ENCODE assay signal across 8 mouse cellular contexts in genomic region chr11:61683907-61684731, GRCm38 (mm10). TPM values are rescaled to one million over a fixed set of nuclear protein-coding genes. Genes with fewer than 3 reads are reported as not detected.
DNase-seq lines count a peak whose midpoint lies in the region; ATAC-seq lines count a peak whose summit lies in the region.

Fam83g (plus strand) TSS chr11:61684091.

- H3K27me3 ChIP-seq in forebrain, embryonic 12.5 days = peaks cover 44% of the 10 kb centered on the region
- H3K27me3 ChIP-seq in limb, embryonic 11.5 days (ENCODE audit: control insufficient read depth, insufficient read depth, low read length) = peaks cover 14% of the 10 kb centered on the region
- peaks cover 27% of the 10 kb centered on the region for H3K27me3 ChIP-seq in midbrain, embryonic 11.5 days (ENCODE audit: control insufficient read depth, insufficient read depth, low read length)
- peaks cover 19% of the 10 kb centered on the region for H3K27me3 ChIP-seq in stomach, embryonic 15.5 days (replicated peaks)

- peak within 1 kb of the TSS; percentile 43 for H3K4me3 ChIP-seq in forebrain, embryonic 12.5 days (replicated peaks)
- H3K4me3 ChIP-seq in limb, embryonic 11.5 days (ENCODE audit: low read depth, low read length) = peak within 1 kb of the TSS; percentile 39
- peak within 1 kb of the TSS; percentile 37 for H3K4me3 ChIP-seq in midbrain, embryonic 11.5 days (ENCODE audit: low read depth, low read length)
- H3K4me3 ChIP-seq in stomach, embryonic 15.5 days (replicated peaks) = peak within 1 kb of the TSS; percentile 48

- no peak within 1 kb of the TSS for H3K27ac ChIP-seq in forebrain, embryonic 12.5 days
- H3K27ac ChIP-seq in limb, embryonic 11.5 days (replicated peaks; ENCODE audit: low read depth, low read length) = no peak within 1 kb of the TSS
- H3K27ac ChIP-seq in midbrain, embryonic 11.5 days (ENCODE audit: low read depth, low read length) = no peak within 1 kb of the TSS
- H3K27ac ChIP-seq in stomach, embryonic 15.5 days = peak within 1 kb of the TSS; percentile 73

- peak within 1 kb of the TSS; percentile 61 for H3K4me2 ChIP-seq in forebrain, embryonic 12.5 days
- peak within 1 kb of the TSS; percentile 70 for H3K4me2 ChIP-seq in limb, embryonic 11.5 days (ENCODE audit: low read depth, severe bottlenecking)
- peak within 1 kb of the TSS; percentile 52 for H3K4me2 ChIP-seq in midbrain, embryonic 11.5 days
- H3K4me2 ChIP-seq in stomach, embryonic 15.5 days = peak within 1 kb of the TSS; percentile 79

- H3K4me1 ChIP-seq in forebrain, embryonic 12.5 days = peaks cover 12% of the 10 kb centered on the region
- H3K4me1 ChIP-seq in limb, embryonic 11.5 days (ENCODE audit: control insufficient read depth, insufficient read depth, low read length) = peaks cover 4% of the 10 kb centered on the region; the same call in 1 of the 2 replicates
- peaks cover 5% of the 10 kb centered on the region; the same call in 1 of the 2 replicates for H3K4me1 ChIP-seq in midbrain, embryonic 11.5 days (ENCODE audit: control insufficient read depth, insufficient read depth, low read length)
- H3K4me1 ChIP-seq in stomach, embryonic 15.5 days = peaks cover 17% of the 10 kb centered on the region

- peak; percentile 53; the same call in 1 of the 2 replicates for ATAC-seq in forebrain, embryonic 12.5 days (ENCODE audit: low FRiP score)
- ATAC-seq in limb, embryonic 11.5 days (ENCODE audit: insufficient number of reproducible peaks, low FRiP score, low TSS enrichment, low read depth) = peak; percentile 45; the same call in 1 of the 2 replicates
- ATAC-seq in midbrain, embryonic 11.5 days (ENCODE audit: low FRiP score) = peak; percentile 58; the same call in 1 of the 2 replicates
- peak; percentile 81 for ATAC-seq in stomach, embryonic 15.5 days (ENCODE audit: insufficient read depth, low FRiP score, low read depth)
- ATAC-seq in monocyte, adult 5-6 weeks (replicated peaks; ENCODE audit: insufficient number of reproducible peaks, low FRiP score, low TSS enrichment, poor library complexity, severe bottlenecking) = no peak

- 1% methylated on average over 76 of the region's 76 CpGs for WGBS in forebrain, embryonic 12.5 days
- 2% methylated on average over 76 of the region's 76 CpGs for WGBS in limb, embryonic 11.5 days
- 2% methylated on average over 76 of the region's 76 CpGs for WGBS in midbrain, embryonic 11.5 days
- WGBS in stomach, embryonic 15.5 days = 1% methylated on average over 76 of the region's 76 CpGs

- H3K9ac ChIP-seq in forebrain, embryonic 12.5 days = peak within 1 kb of the TSS; percentile 29
- H3K9ac ChIP-seq in limb, embryonic 11.5 days (ENCODE audit: low read length) = peak within 1 kb of the TSS; percentile 48; the same call in 1 of the 2 replicates
- H3K9ac ChIP-seq in midbrain, embryonic 11.5 days (ENCODE audit: low read length) = no peak within 1 kb of the TSS
- peak within 1 kb of the TSS; percentile 20; the same call in 1 of the 2 replicates for H3K9ac ChIP-seq in stomach, embryonic 15.5 days

- H3K36me3 ChIP-seq in forebrain, embryonic 12.5 days (replicated peaks) = no peaks in the 10 kb centered on the region
- H3K36me3 ChIP-seq in limb, embryonic 11.5 days (ENCODE audit: control insufficient read depth, insufficient read depth, low read length) = no peaks in the 10 kb centered on the region
- H3K36me3 ChIP-seq in midbrain, embryonic 11.5 days (ENCODE audit: control insufficient read depth, insufficient read depth, low read length) = no peaks in the 10 kb centered on the region
- H3K36me3 ChIP-seq in stomach, embryonic 15.5 days = no peaks in the 10 kb centered on the region

- DNase-seq in adrenal gland, postnatal 36 days = peak; percentile 77 to 80
- peak; percentile 59 for DNase-seq in heart, postnatal 4 days
- DNase-seq in limb, embryonic 11.5 days (ENCODE audit: low spot score) = peak; percentile 81
- DNase-seq in midbrain, embryonic 11.5 days (ENCODE audit: low spot score, missing footprints) = peak; percentile 93
- DNase-seq in right cerebral cortex, postnatal 10 days (ENCODE audit: low spot score in 2 of 2) = no peak

- H3K9me3 ChIP-seq in forebrain, embryonic 12.5 days = no peaks in the 10 kb centered on the region
- H3K9me3 ChIP-seq in limb, embryonic 11.5 days (ENCODE audit: control insufficient read depth, low read length) = no peaks in the 10 kb centered on the region
- H3K9me3 ChIP-seq in midbrain, embryonic 11.5 days (ENCODE audit: control insufficient read depth, low read length) = no peaks in the 10 kb centered on the region
- no peaks in the 10 kb centered on the region for H3K9me3 ChIP-seq in stomach, embryonic 15.5 days

RNA-seq across cellular contexts. Expression of gene Fam83g, which starts in this region (rescaled TPM):
- 1 to 10 TPM in 1 of 2 experiments, under 1 TPM in 1; 0.93 to 1.7 TPM for total RNA-seq in adrenal gland, postnatal 36 days (2021)
- polyA plus RNA-seq in forebrain, embryonic 12.5 days (2016; fragmentation: Nextera tagmentation; extraction: Ambion mirVana) = 0.47 and 0.79 TPM in 2 replicates
- under 1 TPM; 0.17 to 0.25 TPM for total RNA-seq in heart, postnatal 4 days (2021)
- polyA plus RNA-seq in limb, embryonic 11.5 days (2014; fragmentation: Nextera tagmentation; extraction: Ambion mirVana) = 1.4 and 1.5 TPM in 2 replicates
- polyA plus RNA-seq in midbrain, embryonic 11.5 days (2014; fragmentation: Nextera tagmentation; extraction: Ambion mirVana) = 0.19 and 0.59 TPM in 2 replicates
- polyA plus RNA-seq in stomach, embryonic 15.5 days (2015; fragmentation: Nextera tagmentation; extraction: Ambion mirVana) = 5.5 and 5.9 TPM in 2 replicates
- 0.10 TPM in 1 of 3 replicates, not detected in the others for total RNA-seq in monocyte, adult 5-6 weeks (2017)

Comparison
In these comparisons a context has a peak if more than half of its experiments do, and no peak if none do; other contexts are left out.
1. Peak in ATAC-seq, H3K4me3 ChIP-seq, H3K9ac ChIP-seq and H3K4me2 ChIP-seq in forebrain, embryonic 12.5 days; RNA of the gene not detected or under 1 TPM.
2. Peak in DNase-seq in heart, postnatal 4 days; RNA of the gene not detected or under 1 TPM.
3. Peak in DNase-seq, ATAC-seq, H3K4me3 ChIP-seq and H3K4me2 ChIP-seq in midbrain, embryonic 11.5 days; RNA of the gene not detected or under 1 TPM.
4. DNase-seq: peak in adrenal gland, postnatal 36 days (2 of 2) and limb, embryonic 11.5 days (single experiment); none in right cerebral cortex, postnatal 10 days (0 of 2).
5. Peak in every context shown above with its lines, with median percentiles within 50 percentile points of each other: H3K4me2 ChIP-seq and H3K4me3 ChIP-seq.